Mouse (Mus musculus) ovary, adult 10 weeks (tissue): Measurements from ENCODE around the gene Mllt10. TPM values are rescaled to one million over a fixed set of nuclear protein-coding genes. Genes with fewer than 3 reads are reported as not detected.

Experiments
- polyA plus RNA-seq: library from polyadenylated mRNA; stranded (reverse); fragments of 350-450 nt; fragmentation: Illumina TruSeq; extraction: RNeasy Lipid Tissue Mini Kit (QIAGEN cat#74804); gene quantifications from one replicate; pipeline ENCODE4 v1.2.3, GENCODE M21; 2014

Mllt10 gene
- polyA plus RNA-seq = 33.5 TPM

GRCm38 (mm10) chr2:18055016-18055928 is at the start of gene Mllt10:
Mllt10 (plus strand) TSS chr2:18055237.

GRCm38 (mm10) chr2:18037491-18037890 is 17.5 kb upstream of the Mllt10 start, which contains the start of gene A930004D18Rik:
A930004D18Rik (minus strand) TSS chr2:18037737.

GRCm38 (mm10) chr2:18048453-18049075 is 6.5 kb upstream of the Mllt10 start, which contains the start of gene Skida1:
Skida1 (minus strand) TSS chr2:18049051.

Other genes with a start within 250 kb of the Mllt10 start
- not detected for gene H2al2a, start 58.3 kb upstream of the Mllt10 start, polyA plus RNA-seq
- 3.8 TPM for gene A930004D18Rik, start 17.5 kb upstream of the Mllt10 start, polyA plus RNA-seq
- 9.3 TPM for gene Skida1, start 6.2 kb upstream of the Mllt10 start, polyA plus RNA-seq